24 mouse cellular contexts compared by ENCODE assay signal in the genomic region with DNA sequence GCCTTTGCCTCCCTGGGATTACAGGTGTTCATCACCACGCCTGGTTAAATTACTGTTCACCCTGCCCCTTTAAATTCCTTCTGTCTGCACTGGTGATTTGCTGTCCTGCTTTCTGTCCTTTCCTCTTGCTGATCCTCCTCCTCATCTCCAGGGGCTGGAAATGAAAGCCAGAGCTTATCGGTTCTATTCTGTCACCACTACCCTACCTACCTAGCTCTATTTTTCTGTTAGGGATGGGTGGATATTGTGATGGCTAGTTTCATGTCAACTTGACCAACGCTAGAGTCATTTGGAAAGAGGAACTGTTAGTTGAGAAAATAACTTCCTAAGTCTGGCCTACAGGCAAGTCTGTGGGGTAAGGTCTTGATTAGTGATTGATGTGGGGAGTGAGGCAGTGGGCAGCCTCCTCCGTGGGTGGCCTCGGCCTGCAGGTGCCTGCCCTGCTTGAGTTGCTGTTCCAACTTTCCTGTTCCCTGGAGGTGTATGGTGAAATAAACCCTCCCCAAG. TPM values are rescaled to one million over a fixed set of nuclear protein-coding genes. Genes with fewer than 3 reads are reported as not detected.
"Had no signal": no experiment of that assay in that cellular context is flagged by ENCODE, and none has a peak within 500 bp of the region (broad histone marks: within the 10 kb centered on the region; RNA-seq: fewer than 3 reads in every experiment).

No protein-coding gene starts in this region.

- H3K4me2 ChIP-seq: lung, embryonic 15.5 days; midbrain, embryonic 12.5 days; neural tube, embryonic 13.5 days; neural tube, embryonic 15.5 days had no signal

- H3K9ac ChIP-seq: liver, postnatal 0 days; lung, embryonic 15.5 days; midbrain, embryonic 12.5 days; neural tube, embryonic 13.5 days; neural tube, embryonic 15.5 days had no signal

- H3K9me3 ChIP-seq: lung, embryonic 15.5 days; midbrain, embryonic 10.5 days; midbrain, embryonic 12.5 days; neural tube, embryonic 13.5 days; neural tube, embryonic 15.5 days had no signal

- H3K4me1 ChIP-seq: lung, embryonic 15.5 days; midbrain, embryonic 10.5 days; midbrain, embryonic 12.5 days; neural tube, embryonic 13.5 days; neural tube, embryonic 15.5 days had no signal

- H3K4me3 ChIP-seq: lung, embryonic 15.5 days; midbrain, embryonic 10.5 days; midbrain, embryonic 12.5 days; myocyte; neural tube, embryonic 13.5 days; neural tube, embryonic 15.5 days had no signal

- H3K27ac ChIP-seq: lung, embryonic 15.5 days; midbrain, embryonic 10.5 days; midbrain, embryonic 12.5 days; neural tube, embryonic 13.5 days; neural tube, embryonic 15.5 days had no signal

- H3K27me3 ChIP-seq: lung, embryonic 15.5 days; midbrain, embryonic 12.5 days; neural tube, embryonic 13.5 days; neural tube, embryonic 15.5 days had no signal

- DNase-seq: liver, postnatal 0 days; lung, adult 2 months; lung, postnatal 14 days; lung, postnatal 36 days; midbrain, embryonic 14.5 days; retina, postnatal 1 day; right cerebral cortex, adult 18-20 months; right cerebral cortex, postnatal 25 days; right cerebral cortex, postnatal 4 days; spleen, adult 18-20 months; thymus, adult 2 months; thymus, postnatal 25 days had no signal

- ATAC-seq: liver, postnatal 0 days; lung, postnatal 0 days; midbrain, embryonic 16.5 days had no signal

RNA-seq across cellular contexts. Expression of gene Adprhl1, which starts 23.0 kb away (rescaled TPM):
- total RNA-seq: megakaryocyte, adult 5-6 weeks; megakaryocyte-erythroid progenitor cell, adult 5-6 weeks had no signal
- polyA plus RNA-seq: liver, postnatal 0 days; midbrain, embryonic 10.5 days; midbrain, embryonic 14.5 days; small intestine, adult 2 months; stomach, embryonic 14.5 days had no signal
